Mouse (Mus musculus) CH12.LX (cell line): ENCODE data around the gene Cmtm6.

Experiments
- CHD2 ChIP-seq: IDR thresholded peaks from 2 replicates; pipeline ENCODE4 v1.6.1; 2011; ENCODE audit warnings: low read length, improper control_type of control experiment
- CTCF ChIP-seq, 2 experiments: IDR thresholded peaks in 1 of 2; conservative IDR thresholded peaks in 1 of 2; 2 replicates each; pipeline ENCODE4 v1.5.1; 2011 to 2012; ENCODE audit warnings: low read depth in 2 of 2, low read length in 2 of 2, improper control_type of control experiment in 1 of 2, inconsistent platforms in 1 of 2, mild to moderate bottlenecking in 1 of 2, moderate library complexity in 1 of 2
- EP300 ChIP-seq: IDR thresholded peaks from 2 replicates; pipeline ENCODE4 v1.6.1; 2011; ENCODE audit warnings: low read length, improper control_type of control experiment
- JUND ChIP-seq: conservative IDR thresholded peaks from 2 replicates; pipeline ENCODE4 v1.6.1; 2011; ENCODE audit warnings: low read depth, low read length, improper control_type of control experiment
- MAX ChIP-seq: IDR thresholded peaks from 2 replicates; pipeline ENCODE4 v1.6.1; 2011; ENCODE audit warnings: low read length, improper control_type of control experiment
- MXI1 ChIP-seq: IDR thresholded peaks from 2 replicates; pipeline ENCODE4 v1.6.1; 2011; ENCODE audit warnings: mild to moderate bottlenecking, low read depth, low read length, improper control_type of control experiment
- POLR2A ChIP-seq: IDR thresholded peaks from 2 replicates; pipeline ENCODE4 v1.6.1; 2011; ENCODE audit warnings: low read depth, mild to moderate bottlenecking, improper control_type of control experiment, low read length
- POLR2AphosphoS2 ChIP-seq: IDR thresholded peaks from 2 replicates; pipeline ENCODE4 v1.6.1; 2011; ENCODE audit warnings: low read depth, low read length, improper control_type of control experiment
- TBP ChIP-seq: conservative IDR thresholded peaks from 2 replicates; pipeline ENCODE4 v1.6.1; 2011; ENCODE audit warnings: low read depth, low read length, improper control_type of control experiment
- TCF12 ChIP-seq: IDR thresholded peaks from 2 replicates; pipeline ENCODE4 v1.6.1; 2014; ENCODE audit warnings: low read depth, mild to moderate bottlenecking, inconsistent platforms, low read length, improper control_type of control experiment
- UBTF ChIP-seq: IDR thresholded peaks from 2 replicates; pipeline ENCODE4 v1.6.1; 2012; ENCODE audit warnings: low read depth, mild to moderate bottlenecking, inconsistent platforms, low read length, improper control_type of control experiment, moderate library complexity
- USF1 ChIP-seq: IDR thresholded peaks from 2 replicates; pipeline ENCODE4 v1.6.1; 2014; ENCODE audit warnings: low read depth, mild to moderate bottlenecking, inconsistent platforms, low read length, improper control_type of control experiment
- ZNF384 ChIP-seq: IDR thresholded peaks from 2 replicates; pipeline ENCODE4 v1.6.1; 2012; ENCODE audit warnings: low read depth, low read length, improper control_type of control experiment, inconsistent platforms

GRCm38 (mm10) chr9:114798845-114799244, 67.9 kb downstream of the Cmtm6 start:
- no peak for TF ChIP-seq MAX
- TF ChIP-seq CHD2: no peak
- no peak for TF ChIP-seq CTCF (conservative IDR thresholded peaks at IDR 0.05 in 1 of 2, IDR thresholded peaks at IDR 0.05 in 1 of 2; ENCODE audit: low read depth in 2 of 2, low read length in 2 of 2)
- no peak for TF ChIP-seq EP300
- no peak for TF ChIP-seq POLR2AphosphoS2
- TF ChIP-seq POLR2A: no peak
- no peak for TF ChIP-seq TBP
- TF ChIP-seq USF1: no peak
- TF ChIP-seq JUND: no peak
- TF ChIP-seq ZNF384: no peak
- no peak for TF ChIP-seq TCF12
- TF ChIP-seq MXI1: no peak
- TF ChIP-seq UBTF: no peak
